Mouse (Mus musculus): ENCODE measurements around the gene Ccdc154. TPM values are rescaled to one million over a fixed set of nuclear protein-coding genes. Genes with fewer than 3 reads are reported as not detected.
A peak's percentile ranks its signal among the peaks of the same experiment; 100 is the strongest.

Gene Ccdc154
- total and polyA plus RNA-seq, 3 experiments: 0.04 TPM; not detected in 2

DNA sequence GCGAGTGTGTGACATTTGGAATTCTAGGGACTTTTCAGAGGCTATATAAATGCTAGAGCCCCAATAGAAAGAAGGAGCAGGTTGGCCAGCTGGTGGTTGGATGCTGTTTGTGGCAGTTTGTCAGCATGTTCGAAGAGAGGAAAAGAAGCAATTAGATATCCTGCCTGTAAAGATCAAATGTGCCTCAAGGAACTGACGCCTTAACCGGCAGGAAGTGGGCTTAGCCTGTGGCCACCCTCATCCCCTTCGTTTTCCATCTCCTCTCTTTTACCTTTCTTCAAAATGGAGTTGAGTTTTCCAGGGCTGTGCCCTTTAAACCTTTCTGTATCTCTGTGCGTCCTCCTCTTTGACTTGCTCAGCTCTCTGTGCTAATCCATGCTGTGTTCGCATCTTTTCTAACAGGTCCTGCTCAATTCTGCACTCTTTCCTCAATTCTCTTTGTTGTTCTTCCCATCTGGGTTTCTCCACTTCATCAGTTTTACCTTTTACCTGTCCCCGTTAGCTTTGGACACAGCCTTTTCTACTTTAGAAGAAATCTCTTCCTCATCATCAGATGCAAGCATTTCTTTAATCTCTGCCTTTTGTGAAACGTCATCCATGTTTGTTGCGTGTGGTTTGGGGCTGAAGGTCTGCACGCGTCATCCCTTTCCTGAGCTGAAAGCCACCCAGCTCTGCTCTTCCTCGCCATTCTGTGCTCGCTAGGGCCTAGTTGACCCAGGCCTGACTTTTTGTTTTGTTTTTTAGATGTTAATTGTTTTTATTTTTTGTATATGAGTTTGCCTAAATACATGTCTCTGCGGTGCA is 57.4 kb downstream of the Ccdc154 start:
- Histone ChIP-seq H3K27me3 (replicated peaks) (no peaks in the 10 kb centered on the region), H3K79me2 (replicated peaks; ENCODE audit: control insufficient read depth, extremely low read depth, insufficient read depth, poor library complexity, severe bottlenecking) (peaks cover 6% of the 10 kb centered on the region; the same call in 1 of the 2 replicates), H3K4me3 (replicated peaks in 1 of 3; ENCODE audit: low read depth in 2 of 3, low read length in 2 of 3, poor library complexity in 1 of 3) (no peak overlapping the region), H3K36me3 (replicated peaks in 1 of 2; ENCODE audit: control insufficient read depth in 1 of 2, insufficient read depth in 1 of 2, low read length in 1 of 2) (peaks cover 29 to 57% of the 10 kb centered on the region in 2 experiments), H3K4me1 (ENCODE audit: control insufficient read depth in 1 of 2, insufficient read depth in 2 of 2) (peaks cover 16 to 36% of the 10 kb centered on the region in 2 experiments), H3K4me2 (ENCODE audit: insufficient read depth, low read depth, poor library complexity, severe bottlenecking) (no peak overlapping the region), H3K9me3 (replicated peaks; ENCODE audit: low read length) (no peaks in the 10 kb centered on the region), H3K9ac (ENCODE audit: insufficient read depth, low read depth) (no peak overlapping the region), H3K27ac (ENCODE audit: insufficient read depth, low read depth) (no peak overlapping the region)
- DNase-seq (ENCODE audit: extremely low read depth): no peak
- no peak for TF ChIP-seq USF2 (conservative IDR thresholded peaks at IDR 0.05; ENCODE audit: low read depth, low read length)
- TF ChIP-seq NRF1 (IDR thresholded peaks at IDR 0.05; ENCODE audit: low read depth, low read length): no peak
- no peak for TF ChIP-seq PAX5 (IDR thresholded peaks at IDR 0.05; ENCODE audit: low read length)
- no peak for TF ChIP-seq MAX (IDR thresholded peaks at IDR 0.05; ENCODE audit: low read length)
- no peak for TF ChIP-seq JUN (IDR thresholded peaks at IDR 0.05; ENCODE audit: insufficient read depth, low read depth, low read length)
- no peak for TF ChIP-seq CHD2 (IDR thresholded peaks at IDR 0.05; ENCODE audit: low read length)
- no peak for TF ChIP-seq POLR2AphosphoS2 (IDR thresholded peaks at IDR 0.05; ENCODE audit: low read depth, low read length)
- TF ChIP-seq RAD21 (IDR thresholded peaks at IDR 0.05; ENCODE audit: low read depth, low read length): no peak
- no peak for TF ChIP-seq NELFE (IDR thresholded peaks at IDR 0.05; ENCODE audit: low read depth, low read length)
- TF ChIP-seq UBTF (IDR thresholded peaks at IDR 0.05; ENCODE audit: low read depth, low read length): no peak
- TF ChIP-seq CTCF (conservative IDR thresholded peaks at IDR 0.05 in 1 of 2, IDR thresholded peaks at IDR 0.05 in 1 of 2; ENCODE audit: low read depth in 2 of 2, low read length in 2 of 2): no peak
- TF ChIP-seq TBP (conservative IDR thresholded peaks at IDR 0.05; ENCODE audit: low read depth, low read length): no peak
- TF ChIP-seq ZMIZ1 (IDR thresholded peaks at IDR 0.05; ENCODE audit: low read depth, low read length): no peak
- TF ChIP-seq GABPA (IDR thresholded peaks at IDR 0.05; ENCODE audit: insufficient replicate concordance, low read depth, low read length): no peak
- in situ Hi-C loops (cut with MboI; ENCODE audit: low pct_ligation_motif_present, low pct_unique_long_range_greater_than_20kb, low sequenced_read_pairs): no loop called here
- dilution Hi-C loops (cut with MboI; ENCODE audit: extremely low pct_ligation_motif_present, extremely low pct_unique_long_range_greater_than_20kb, low sequenced_read_pairs): no loop called here

DNA sequence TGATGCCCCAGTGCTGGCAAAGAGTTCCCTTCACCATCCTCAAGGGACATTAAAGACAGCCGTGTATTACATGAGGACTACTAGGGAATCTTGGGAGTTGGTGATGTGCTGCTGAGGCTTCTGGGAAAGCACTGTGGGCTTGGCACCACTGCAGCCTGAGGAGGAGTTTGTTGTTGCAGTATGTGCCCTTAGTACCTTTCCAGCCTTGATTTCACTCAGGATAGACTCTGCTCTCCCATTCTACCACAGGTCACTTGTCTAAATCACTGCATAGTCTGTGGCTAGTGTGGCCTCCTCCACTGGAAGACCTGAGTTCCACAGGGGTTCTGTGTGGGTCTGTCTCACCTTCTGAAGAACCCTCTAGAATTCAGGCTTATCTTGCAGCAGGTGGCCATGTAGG is 58.5 kb downstream of the Ccdc154 start:
- DNase-seq (ENCODE audit: extremely low read depth): no peak
- Histone ChIP-seq H3K36me3 (replicated peaks in 1 of 2; ENCODE audit: control insufficient read depth in 1 of 2, insufficient read depth in 1 of 2, low read length in 1 of 2) (peaks cover 22 to 52% of the 10 kb centered on the region in 2 experiments), H3K9me3 (replicated peaks; ENCODE audit: low read length) (no peaks in the 10 kb centered on the region), H3K27me3 (replicated peaks) (no peaks in the 10 kb centered on the region), H3K4me2 (ENCODE audit: insufficient read depth, low read depth, poor library complexity, severe bottlenecking) (no peak overlapping the region), H3K79me2 (replicated peaks; ENCODE audit: control insufficient read depth, extremely low read depth, insufficient read depth, poor library complexity, severe bottlenecking) (peaks cover 6% of the 10 kb centered on the region; the same call in 1 of the 2 replicates), H3K4me1 (ENCODE audit: control insufficient read depth in 1 of 2, insufficient read depth in 2 of 2) (peaks cover 24 to 46% of the 10 kb centered on the region in 2 experiments), H3K27ac (ENCODE audit: insufficient read depth, low read depth) (peak overlapping the region; percentile 95; the same call in 1 of the 2 replicates), H3K9ac (ENCODE audit: insufficient read depth, low read depth) (no peak overlapping the region), H3K4me3 (replicated peaks in 1 of 3; ENCODE audit: low read depth in 2 of 3, low read length in 2 of 3, poor library complexity in 1 of 3) (no peak overlapping the region)
- dilution Hi-C loops (cut with MboI; ENCODE audit: extremely low pct_ligation_motif_present, extremely low pct_unique_long_range_greater_than_20kb, low sequenced_read_pairs) (no loop called here), in situ Hi-C loops (cut with MboI; ENCODE audit: low pct_ligation_motif_present, low pct_unique_long_range_greater_than_20kb, low sequenced_read_pairs) (no loop called here)
- TF ChIP-seq POLR2AphosphoS2 (IDR thresholded peaks at IDR 0.05; ENCODE audit: low read depth, low read length) (no peak), KAT2A (IDR thresholded peaks at IDR 0.05; ENCODE audit: insufficient replicate concordance, low read length) (no peak), CHD2 (IDR thresholded peaks at IDR 0.05; ENCODE audit: low read length) (no peak), ELF1 (IDR thresholded peaks at IDR 0.05; ENCODE audit: low read depth, low read length) (no peak), ZKSCAN1 (IDR thresholded peaks at IDR 0.05; ENCODE audit: borderline replicate concordance, low read depth, low read length) (no peak), EP300 (IDR thresholded peaks at IDR 0.05; ENCODE audit: low read length) (no peak), RAD21 (IDR thresholded peaks at IDR 0.05; ENCODE audit: low read depth, low read length) (no peak), MAFK (IDR thresholded peaks at IDR 0.05; ENCODE audit: insufficient replicate concordance, low read length) (no peak), IRF4 (IDR thresholded peaks at IDR 0.05; ENCODE audit: low read depth, low read length) (no peak), CHD1 (IDR thresholded peaks at IDR 0.05; ENCODE audit: low read depth, low read length) (no peak), ETS1 (conservative IDR thresholded peaks at IDR 0.05; ENCODE audit: low read depth, low read length) (no peak), MYC (IDR thresholded peaks at IDR 0.05; ENCODE audit: low read depth, low read length) (no peak), NRF1 (IDR thresholded peaks at IDR 0.05; ENCODE audit: low read depth, low read length) (no peak), POLR2A (IDR thresholded peaks at IDR 0.05; ENCODE audit: low read depth, low read length) (no peak), UBTF (IDR thresholded peaks at IDR 0.05; ENCODE audit: low read depth, low read length) (no peak), SIN3A (IDR thresholded peaks at IDR 0.05; ENCODE audit: low read length) (no peak), TCF12 (IDR thresholded peaks at IDR 0.05; ENCODE audit: low read depth, low read length) (no peak), CTCF (conservative IDR thresholded peaks at IDR 0.05 in 1 of 2, IDR thresholded peaks at IDR 0.05 in 1 of 2; ENCODE audit: low read depth in 2 of 2, low read length in 2 of 2) (no peak)

Data from CH12.LX (cell line).